Mouse (Mus musculus) forebrain, embryonic 10.5 days (tissue): ENCODE data around the gene Mlec. TPM values are rescaled to one million over a fixed set of nuclear protein-coding genes. Genes with fewer than 3 reads are reported as not detected.

Source experiments
- DNase-seq: peaks from one replicate; pipeline ENCODE4 v3.0.0-alpha.2; 2017; ENCODE audit warnings: low spot score; ENCODE audit errors: extremely low spot score
- H3K27ac ChIP-seq: fragments of 300-500 bp; sonication (generic); 2 replicates; pipeline ENCODE4 v1.5.1; 2016; ENCODE audit warnings: mild to moderate bottlenecking
- H3K27me3 ChIP-seq: fragments of 300-500 bp; sonication (generic); 2 replicates; pipeline ENCODE4 v1.6.1; 2016; ENCODE audit warnings: mild to moderate bottlenecking; ENCODE audit not compliant: poor library complexity, severe bottlenecking
- H3K36me3 ChIP-seq: fragments of 300-500 bp; sonication (generic); replicated peaks from 2 replicates; pipeline ENCODE4 v1.6.1; 2016; ENCODE audit warnings: mild to moderate bottlenecking, moderate library complexity
- H3K4me1 ChIP-seq: fragments of 300-500 bp; sonication (generic); 2 replicates; pipeline ENCODE4 v1.6.1; 2016
- H3K4me3 ChIP-seq: fragments of 300-500 bp; sonication (generic); 2 replicates; pipeline ENCODE4 v1.5.1; 2016; ENCODE audit warnings: mild to moderate bottlenecking, moderate library complexity
- H3K9me3 ChIP-seq: fragments of 300-500 bp; sonication (generic); 2 replicates; pipeline ENCODE4 v1.6.1; 2016; ENCODE audit warnings: mild to moderate bottlenecking, moderate library complexity
- WGBS: fragments of 180-500 bp; shearing (Covaris S2); methylation state at CpG from one replicate; pipeline ENCODE4 v1.1.7; 2016; 5-methylcytosine and 5-hydroxymethylcytosine counted together
- polyA plus RNA-seq: library from polyadenylated mRNA; unstranded; fragments of >200 nt; fragmentation: Nextera tagmentation; extraction: Ambion mirVana; gene quantifications from 2 replicates; pipeline ENCODE4 v1.2.1, GENCODE M21; 2016

Gene Mlec
- polyA plus RNA-seq, 1 experiment from 2014 or later = 64.2 TPM

DNA sequence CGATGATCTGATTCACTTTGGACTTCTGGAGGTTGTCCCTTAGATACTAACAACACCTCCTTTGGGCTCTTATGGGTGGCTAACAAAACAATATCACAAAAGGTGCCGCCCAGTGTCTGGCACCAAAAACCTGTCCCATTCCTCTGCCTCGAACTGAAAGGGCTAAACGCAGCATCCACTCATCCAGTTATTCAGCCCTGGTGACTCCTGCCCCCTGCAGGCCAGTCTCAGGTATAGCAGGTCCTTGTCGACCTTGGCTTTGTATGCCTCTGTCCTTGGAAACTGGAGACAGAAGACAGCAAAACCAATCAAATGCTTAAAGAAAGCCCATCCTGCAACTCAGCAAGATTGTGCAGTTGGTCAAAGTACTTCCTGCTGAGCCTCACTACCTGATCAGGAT, 30.8 kb upstream of the Mlec start:
- H3K4me1 ChIP-seq = peaks cover 65% of the 10 kb centered on the region
- H3K27ac ChIP-seq = no peak overlapping the region
- no peak overlapping the region for H3K4me3 ChIP-seq
- peak; percentile 50 for DNase-seq
- no peaks in the 10 kb centered on the region for H3K36me3 ChIP-seq
- H3K9me3 ChIP-seq = 0 out of 2 replicates have a peak, but pooled peaks cover 4% of the 10 kb centered on the region
- H3K27me3 ChIP-seq = peaks cover 87% of the 10 kb centered on the region
- 53% methylated on average over 5 of the region's 5 CpGs for WGBS

DNA sequence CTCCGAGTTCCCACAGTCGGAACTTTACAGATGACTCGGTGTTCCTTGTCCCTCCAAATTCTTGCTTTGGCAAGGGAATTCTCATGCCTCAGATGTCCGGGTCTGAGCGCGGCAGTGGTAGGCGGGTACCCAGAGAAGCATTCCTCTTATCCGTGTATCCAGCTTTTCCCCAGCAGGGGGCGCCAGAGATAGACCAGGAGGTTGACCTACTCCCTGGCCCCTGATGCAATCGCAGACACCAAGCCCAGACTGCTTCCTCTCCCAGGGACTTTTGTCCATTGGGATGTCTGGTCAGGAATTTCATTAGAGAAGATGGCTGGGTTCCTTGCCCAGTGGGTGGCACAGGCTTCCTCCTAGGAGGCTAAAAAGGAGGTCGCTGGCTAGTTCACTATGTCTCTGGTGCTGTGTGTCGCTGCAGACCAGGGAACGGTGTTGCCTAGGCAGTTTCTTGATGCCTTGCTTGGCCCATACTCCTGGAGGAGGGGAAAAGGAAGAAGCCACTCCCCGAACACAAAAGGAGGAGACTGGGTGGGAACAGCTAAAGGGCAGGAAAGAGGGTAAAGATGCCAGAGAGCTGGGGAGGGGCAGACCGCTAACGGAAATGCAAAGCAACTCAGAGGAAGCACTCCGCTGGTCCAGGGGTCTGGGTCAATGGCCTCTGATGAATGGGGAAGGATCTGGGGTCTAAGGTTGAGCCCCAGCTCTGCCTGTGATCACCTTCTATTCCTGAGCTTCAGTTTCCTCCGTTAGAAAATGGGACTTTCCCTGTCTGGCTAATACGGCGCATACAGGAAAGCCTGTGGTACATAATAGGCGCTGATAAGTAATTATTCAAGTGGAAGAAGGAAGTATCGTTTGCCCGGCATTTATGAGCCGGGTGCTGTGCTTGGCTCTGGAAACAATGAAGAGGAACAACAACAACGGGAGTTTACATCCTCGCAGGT, 29.5 kb upstream of the Mlec start:
- 18% methylated on average over 26 of the region's 26 CpGs for WGBS
- H3K36me3 ChIP-seq = no peaks in the 10 kb centered on the region
- peaks cover 56% of the 10 kb centered on the region for H3K4me1 ChIP-seq
- DNase-seq = peak; percentile 96
- peak overlapping the region; percentile 18 for H3K4me3 ChIP-seq
- 0 out of 2 replicates have a peak, but pooled peaks cover 4% of the 10 kb centered on the region for H3K9me3 ChIP-seq
- H3K27ac ChIP-seq = peak overlapping the region; percentile 65
- H3K27me3 ChIP-seq = peaks cover 73% of the 10 kb centered on the region

DNA sequence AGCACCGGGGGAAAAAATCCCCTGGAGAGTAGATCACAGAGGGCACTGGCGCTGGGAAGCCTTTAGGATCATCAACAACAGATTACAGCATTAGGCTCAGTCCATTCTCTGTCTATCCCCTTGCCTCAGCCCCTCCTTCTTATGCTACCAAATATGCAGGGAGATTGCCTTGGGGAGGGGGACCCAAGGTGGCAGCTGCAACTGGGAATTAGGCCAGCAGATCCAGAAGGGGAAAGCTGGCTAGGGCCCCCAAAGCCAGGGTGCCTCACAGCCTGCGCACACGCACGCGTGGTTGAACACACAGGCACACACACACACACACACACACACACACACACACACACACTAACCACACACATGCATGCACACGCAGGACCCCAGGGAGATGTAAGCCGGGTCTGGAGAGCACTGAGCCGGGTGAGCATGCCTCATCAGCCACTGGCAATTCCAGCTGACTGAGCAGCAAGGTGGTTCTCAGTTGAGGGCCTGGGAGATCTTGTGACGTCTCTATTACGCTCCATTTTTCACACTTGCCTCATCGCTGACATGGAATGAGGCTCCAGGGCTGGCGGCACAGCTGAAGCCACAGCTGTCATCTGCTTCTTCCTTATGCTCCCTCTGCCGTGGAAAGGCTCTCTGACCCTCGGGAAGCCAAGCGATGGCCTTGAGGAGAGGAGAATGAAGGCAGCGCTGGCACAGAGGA, 28.5 kb upstream of the Mlec start:
- no peak for DNase-seq
- Histone ChIP-seq H3K27ac (peak overlapping the region; percentile 8; the same call in 1 of the 2 replicates), H3K4me3 (peak overlapping the region; percentile 18), H3K36me3 (no peaks in the 10 kb centered on the region), H3K4me1 (peaks cover 47% of the 10 kb centered on the region), H3K9me3 (0 out of 2 replicates have a peak, but pooled peaks cover 4% of the 10 kb centered on the region), H3K27me3 (peaks cover 71% of the 10 kb centered on the region)
- 50% methylated on average over 17 of the region's 17 CpGs for WGBS

DNA sequence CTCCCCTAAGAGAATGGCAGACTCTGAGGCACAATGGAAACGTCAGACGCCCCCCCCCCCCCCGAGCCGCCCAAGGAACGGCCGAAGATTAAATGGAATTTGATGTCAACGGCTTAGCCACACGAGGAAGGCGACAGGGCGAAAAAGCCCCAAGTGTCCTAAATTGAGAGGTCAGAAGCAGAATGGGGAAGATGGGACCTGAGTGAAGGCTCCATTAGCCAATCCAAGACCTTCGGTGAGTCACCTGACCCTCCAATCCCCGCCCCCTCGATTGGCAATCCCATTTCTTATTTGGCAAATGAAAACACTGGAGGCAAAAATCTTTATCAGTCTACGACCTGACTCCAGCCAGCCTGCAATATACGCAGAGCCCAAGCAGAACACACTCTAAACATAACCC, 26.7 kb upstream of the Mlec start:
- no peak for DNase-seq
- 0 out of 2 replicates have a peak, but pooled peaks cover 4% of the 10 kb centered on the region for H3K9me3 ChIP-seq
- H3K4me3 ChIP-seq = peak overlapping the region; percentile 34
- H3K27ac ChIP-seq = no peak overlapping the region
- 20% methylated on average over 15 of the region's 15 CpGs for WGBS
- peaks cover 44% of the 10 kb centered on the region for H3K4me1 ChIP-seq
- peaks cover 53% of the 10 kb centered on the region for H3K27me3 ChIP-seq
- no peaks in the 10 kb centered on the region for H3K36me3 ChIP-seq

DNA sequence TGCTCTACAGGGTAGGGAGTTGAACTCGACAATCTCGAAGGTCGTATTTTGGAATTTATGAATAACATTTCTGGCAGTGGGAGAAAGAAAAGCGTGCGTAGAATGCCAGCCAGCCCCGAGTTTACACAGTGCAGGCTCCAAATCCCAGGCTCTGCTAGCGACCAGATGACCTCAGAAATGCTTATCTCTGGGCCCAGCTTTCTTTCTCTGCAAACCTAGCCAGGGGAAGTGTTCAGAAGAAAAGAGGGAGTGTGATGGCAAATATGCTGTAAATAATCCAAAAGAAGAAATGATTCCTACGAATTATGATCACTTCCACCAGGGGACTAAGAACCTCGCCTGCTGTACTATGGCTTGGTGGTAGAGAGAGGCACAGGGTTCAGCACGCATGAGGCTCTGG, 25.5 kb upstream of the Mlec start:
- 89% methylated on average over 10 of the region's 10 CpGs for WGBS
- no peak for DNase-seq
- Histone ChIP-seq H3K27me3 (peaks cover 42% of the 10 kb centered on the region), H3K36me3 (no peaks in the 10 kb centered on the region), H3K9me3 (0 out of 2 replicates have a peak, but pooled peaks cover 3% of the 10 kb centered on the region), H3K27ac (no peak overlapping the region), H3K4me3 (no peak overlapping the region), H3K4me1 (peaks cover 44% of the 10 kb centered on the region)

DNA sequence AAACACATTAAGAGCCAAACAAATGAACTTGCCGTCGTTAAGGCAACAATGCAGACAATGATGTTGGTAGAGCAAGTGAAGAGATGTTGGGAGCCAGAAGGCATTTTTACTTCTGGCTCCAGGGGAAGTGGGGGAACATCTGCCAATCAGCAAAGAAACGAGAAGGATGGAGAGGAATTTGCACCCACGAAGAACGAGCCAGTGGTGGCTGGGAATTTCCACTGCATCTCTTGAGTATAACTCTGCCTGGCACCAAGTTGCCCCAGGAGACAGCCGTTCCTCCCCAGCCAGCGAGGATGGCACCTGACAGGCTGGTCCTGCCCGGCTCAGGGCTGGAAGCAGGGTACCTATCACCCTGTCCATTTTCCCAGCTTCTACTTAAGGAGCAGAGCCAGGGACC, 24.9 kb upstream of the Mlec start:
- no peak for DNase-seq
- peaks cover 36% of the 10 kb centered on the region for H3K27me3 ChIP-seq
- no peak overlapping the region for H3K27ac ChIP-seq

DNA sequence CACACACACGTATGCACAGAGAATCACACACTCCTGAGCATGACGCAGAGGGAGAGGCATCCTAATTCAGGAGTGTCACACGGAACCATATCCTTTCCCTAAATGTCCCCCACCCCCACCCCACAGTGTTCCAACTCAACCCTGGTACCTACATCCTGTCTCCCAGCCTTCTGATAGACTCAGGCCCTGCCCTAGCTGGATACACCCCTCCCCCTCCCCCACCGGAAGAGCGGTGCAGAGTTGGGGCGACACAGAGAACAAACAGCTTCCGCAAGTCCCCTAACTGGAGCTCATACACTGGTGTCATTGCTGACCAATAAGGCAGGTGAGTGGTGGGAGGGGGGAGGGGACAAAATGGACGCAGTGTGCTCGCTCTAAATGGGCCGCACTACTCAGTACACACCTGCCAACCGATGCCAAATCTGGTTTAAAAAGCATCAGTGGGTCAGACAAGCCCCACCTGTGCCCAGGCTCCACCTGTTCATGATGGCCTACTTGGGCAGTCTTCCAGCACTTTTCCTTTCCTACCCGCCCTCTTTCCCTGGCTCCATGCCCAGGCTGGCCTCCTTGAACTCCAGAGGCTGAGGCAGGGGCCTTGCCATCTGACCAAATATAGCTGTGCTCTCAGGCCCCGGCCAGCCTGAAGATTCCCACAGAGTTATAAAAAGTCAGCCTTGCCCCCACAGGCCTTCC, 23.4 kb upstream of the Mlec start:
- no peaks in the 10 kb centered on the region for H3K9me3 ChIP-seq
- H3K27me3 ChIP-seq = peaks cover 24% of the 10 kb centered on the region
- no peak overlapping the region for H3K4me3 ChIP-seq
- WGBS = 87% methylated on average over 13 of the region's 13 CpGs
- peaks cover 28% of the 10 kb centered on the region for H3K4me1 ChIP-seq
- no peak for DNase-seq
- no peaks in the 10 kb centered on the region for H3K36me3 ChIP-seq
- H3K27ac ChIP-seq = peak overlapping the region; percentile 27; the same call in 1 of the 2 replicates

More for the DNA sequence above, 24.9 kb upstream of the Mlec start:
- Histone ChIP-seq H3K4me1 (peaks cover 43% of the 10 kb centered on the region), H3K4me3 (no peak overlapping the region), H3K9me3 (no peaks in the 10 kb centered on the region), H3K36me3 (no peaks in the 10 kb centered on the region)
- WGBS = 90% methylated on average over 8 of the region's 8 CpGs

DNA sequence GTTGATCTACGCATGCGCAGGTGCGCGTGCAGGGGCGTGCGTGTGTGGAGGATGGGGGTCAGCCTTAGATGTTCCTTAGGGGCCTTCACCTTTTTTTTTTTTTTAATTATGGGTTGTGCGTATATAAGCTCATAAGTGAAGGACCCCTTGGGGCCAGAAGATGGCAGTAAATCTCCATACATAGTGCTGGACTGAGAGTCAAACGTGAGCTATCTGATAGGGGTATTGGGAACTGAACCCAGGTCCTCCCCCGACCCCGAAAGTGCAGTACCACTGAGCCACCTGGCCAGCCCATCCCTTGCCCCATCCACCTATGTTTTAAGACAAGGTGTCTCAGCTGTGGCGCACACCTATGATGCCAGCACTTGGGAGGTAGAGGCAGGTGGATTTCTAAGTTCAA, 21.6 kb upstream of the Mlec start:
- H3K4me3 ChIP-seq = no peak overlapping the region
- DNase-seq = no peak
- peaks cover 10% of the 10 kb centered on the region for H3K4me1 ChIP-seq
- 94% methylated on average over 11 of the region's 11 CpGs for WGBS
- H3K27ac ChIP-seq = no peak overlapping the region
- peaks cover 13% of the 10 kb centered on the region for H3K27me3 ChIP-seq
- H3K9me3 ChIP-seq = no peaks in the 10 kb centered on the region
- no peaks in the 10 kb centered on the region for H3K36me3 ChIP-seq

DNA sequence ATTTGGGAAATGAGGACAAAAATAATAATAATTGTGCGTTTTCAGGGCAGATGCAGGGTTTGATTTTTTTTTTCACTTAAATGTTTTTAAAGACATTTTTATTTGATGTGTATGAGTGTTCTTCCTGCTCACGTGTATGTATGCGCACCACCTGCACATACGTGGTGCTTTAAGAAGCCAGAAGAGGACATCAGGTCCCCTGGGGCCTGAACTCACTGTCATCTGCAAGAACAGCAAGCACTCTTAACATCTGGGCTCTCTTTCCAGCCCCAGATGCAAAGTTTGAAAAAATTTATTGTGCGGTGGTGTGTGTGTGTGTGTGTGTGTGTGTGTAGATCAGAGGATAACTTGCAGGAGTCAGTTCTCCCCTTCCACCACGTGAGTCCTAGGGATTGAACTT, 19.9 kb upstream of the Mlec start:
- no peak for DNase-seq
- Histone ChIP-seq H3K4me3 (no peak overlapping the region), H3K9me3 (no peaks in the 10 kb centered on the region), H3K36me3 (no peaks in the 10 kb centered on the region), H3K27me3 (peaks cover 13% of the 10 kb centered on the region), H3K4me1 (peaks cover under 1% of the 10 kb centered on the region; the same call in 1 of the 2 replicates), H3K27ac (no peak overlapping the region)
- WGBS = 88% methylated on average over 6 of the region's 6 CpGs

DNA sequence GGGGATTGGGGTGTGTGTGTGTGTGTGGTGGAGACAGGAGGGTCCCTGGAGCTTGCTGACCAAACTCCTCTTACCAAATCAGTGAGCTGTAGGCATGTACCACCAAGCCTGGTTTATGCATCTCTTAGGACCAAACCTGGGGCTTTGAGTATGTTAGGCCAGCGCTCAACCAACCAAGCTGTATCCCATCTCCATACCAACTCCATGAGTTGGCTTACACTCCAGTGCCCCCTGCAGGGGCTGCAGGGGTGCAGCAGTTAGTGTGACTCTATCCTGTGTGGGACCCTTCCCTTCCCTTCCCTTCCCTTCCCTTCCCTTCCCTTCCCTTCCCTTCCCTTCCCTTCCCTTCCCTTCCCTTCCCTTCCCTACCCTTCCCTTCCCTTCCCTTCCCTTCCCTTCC, 16.6 kb upstream of the Mlec start:
- no peaks in the 10 kb centered on the region for H3K9me3 ChIP-seq
- H3K27ac ChIP-seq = no peak overlapping the region
- H3K36me3 ChIP-seq = no peaks in the 10 kb centered on the region
- H3K4me1 ChIP-seq = no peaks in the 10 kb centered on the region
- H3K4me3 ChIP-seq = no peak overlapping the region
- no peak for DNase-seq
- WGBS = 96% methylated on average over 1 of the region's 1 CpGs
- H3K27me3 ChIP-seq = peaks cover 5% of the 10 kb centered on the region; the same call in 1 of the 2 replicates

DNA sequence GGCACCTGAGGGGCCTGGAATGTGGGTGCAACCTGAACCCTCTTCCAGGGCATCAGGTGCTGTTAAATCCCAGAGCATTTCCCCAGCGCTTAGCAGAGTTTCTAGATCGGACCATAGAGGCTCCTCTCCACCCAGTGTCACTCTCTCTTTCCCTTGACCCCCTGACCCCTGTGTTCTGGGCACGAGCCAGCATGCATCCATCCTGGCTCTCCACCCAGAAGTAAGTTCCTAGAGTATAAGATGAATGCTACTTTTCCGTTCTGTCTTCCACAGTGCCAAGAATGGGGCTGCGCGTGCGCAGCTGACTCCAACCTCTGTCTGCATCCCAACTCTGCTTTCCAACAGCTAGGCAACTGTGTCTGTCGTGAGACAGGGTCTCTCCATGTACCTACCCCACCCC, 12.2 kb upstream of the Mlec start:
- no peaks in the 10 kb centered on the region for H3K9me3 ChIP-seq
- 93% methylated on average over 8 of the region's 8 CpGs for WGBS
- H3K4me3 ChIP-seq = no peak overlapping the region
- H3K27me3 ChIP-seq = peaks cover 2% of the 10 kb centered on the region
- peaks cover 21% of the 10 kb centered on the region for H3K4me1 ChIP-seq
- no peak for DNase-seq
- H3K27ac ChIP-seq = no peak overlapping the region
- no peaks in the 10 kb centered on the region for H3K36me3 ChIP-seq

DNA sequence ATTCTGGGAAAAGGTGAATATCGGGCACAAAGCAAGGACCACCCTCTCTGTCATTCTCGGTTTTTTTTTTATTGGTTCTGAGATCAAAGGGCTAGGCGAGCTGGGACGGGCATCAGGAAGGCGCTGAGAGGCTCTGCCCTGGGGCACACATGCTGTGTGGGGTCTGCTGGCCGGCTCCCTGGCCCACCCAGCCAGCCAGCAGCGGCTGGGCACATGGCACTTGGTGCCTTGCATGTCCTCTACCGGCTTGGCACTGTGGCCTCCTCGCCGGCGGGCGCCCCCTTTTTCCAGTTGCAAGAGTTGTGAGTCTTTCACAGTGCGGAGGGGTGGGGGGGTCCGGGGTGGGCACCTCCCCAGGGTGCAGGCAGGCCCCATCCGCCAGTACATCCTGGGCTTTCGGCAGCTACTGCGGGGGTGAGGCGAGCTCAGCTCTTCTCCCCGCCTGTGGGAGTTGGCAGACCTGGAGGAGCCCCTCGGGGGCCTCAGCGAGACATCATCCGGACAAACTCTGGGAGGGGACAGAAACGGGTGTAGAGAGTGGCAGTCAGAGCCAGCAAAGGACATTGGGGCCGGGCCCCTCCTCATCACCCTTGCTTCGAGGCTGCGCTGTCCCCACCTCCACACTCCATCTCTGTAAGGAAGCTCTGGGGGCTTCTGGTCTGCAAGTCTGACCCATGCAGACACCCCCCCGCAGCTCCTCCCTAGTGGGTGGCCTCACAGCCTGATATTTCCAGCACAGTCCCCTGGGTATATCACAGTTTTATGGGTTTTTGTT, 10.8 kb upstream of the Mlec start:
- 54% methylated on average over 27 of the region's 27 CpGs for WGBS
- no peaks in the 10 kb centered on the region; the same call in 1 of the 2 replicates for H3K27me3 ChIP-seq
- peak overlapping the region; percentile 44; the same call in 1 of the 2 replicates for H3K27ac ChIP-seq
- H3K4me3 ChIP-seq = no peak overlapping the region
- H3K9me3 ChIP-seq = no peaks in the 10 kb centered on the region
- H3K4me1 ChIP-seq = peaks cover 21% of the 10 kb centered on the region
- no peaks in the 10 kb centered on the region for H3K36me3 ChIP-seq
- no peak for DNase-seq
